Mouse (Mus musculus) forebrain, embryonic 12.5 days (tissue): Measurements from ENCODE around the gene Nasp. TPM values are rescaled to one million over a fixed set of nuclear protein-coding genes. Genes with fewer than 3 reads are reported as not detected.
A peak's percentile ranks its signal among the peaks of the same experiment; 100 is the strongest.

ENCODE experiments used
- ATAC-seq: fragments of 200-750 bp; cut with Nextera tagmentation; 2 replicates; pipeline ENCODE4 v1.8.0; 2017; ENCODE audit warnings: moderate TSS enrichment; ENCODE audit not compliant: low FRiP score
- H3K27ac ChIP-seq: fragments of 300-500 bp; sonication (generic); 2 replicates; pipeline ENCODE4 v1.5.1; 2016; ENCODE audit warnings: mild to moderate bottlenecking
- H3K27me3 ChIP-seq: fragments of 300-500 bp; sonication (generic); 2 replicates; pipeline ENCODE4 v1.6.1; 2016; ENCODE audit warnings: mild to moderate bottlenecking
- H3K36me3 ChIP-seq: fragments of 300-500 bp; sonication (generic); replicated peaks from 2 replicates; pipeline ENCODE4 v1.6.1; 2016; ENCODE audit warnings: mild to moderate bottlenecking
- H3K4me1 ChIP-seq: fragments of 300-500 bp; sonication (generic); 2 replicates; pipeline ENCODE4 v1.6.1; 2016
- H3K4me2 ChIP-seq: fragments of 300-500 bp; sonication (generic); 2 replicates; pipeline ENCODE4 v1.6.1; 2016; ENCODE audit warnings: mild to moderate bottlenecking, moderate library complexity
- H3K4me3 ChIP-seq: fragments of 300-500 bp; sonication (generic); replicated peaks from 2 replicates; pipeline ENCODE4 v1.5.1; 2016; ENCODE audit warnings: mild to moderate bottlenecking
- H3K9ac ChIP-seq: fragments of 300-500 bp; sonication (generic); 2 replicates; pipeline ENCODE4 v1.6.1; 2016; ENCODE audit warnings: mild to moderate bottlenecking
- H3K9me3 ChIP-seq: fragments of 300-500 bp; sonication (generic); 2 replicates; pipeline ENCODE4 v1.6.1; 2016
- WGBS: fragments of 180-500 bp; shearing (Covaris S2); methylation state at CpG from one replicate; pipeline ENCODE4 v1.1.7; 2016; 5-methylcytosine and 5-hydroxymethylcytosine counted together
- polyA plus RNA-seq: library from polyadenylated mRNA; unstranded; fragments of >200 nt; fragmentation: Nextera tagmentation; extraction: Ambion mirVana; gene quantifications from 2 replicates; pipeline ENCODE4 v1.2.1, GENCODE M21; 2016

Nasp gene
- polyA plus RNA-seq, 1 experiment from 2014 or later, result 296 TPM

GRCm38 (mm10) chr4:116655100-116655499, 27.4 kb upstream of the Nasp start:
- H3K27me3 ChIP-seq, result no peaks in the 10 kb centered on the region
- ATAC-seq, result no peak
- H3K9ac ChIP-seq, result no peak overlapping the region
- H3K4me1 ChIP-seq, result peaks cover 5% of the 10 kb centered on the region
- no peak overlapping the region for H3K4me3 ChIP-seq
- no peak overlapping the region for H3K27ac ChIP-seq
- WGBS, result 76% methylated on average over 2 of the region's 2 CpGs
- no peaks in the 10 kb centered on the region for H3K36me3 ChIP-seq
- H3K9me3 ChIP-seq, result no peaks in the 10 kb centered on the region
- no peak overlapping the region for H3K4me2 ChIP-seq

- Histone ChIP-seq H3K27ac (no peak overlapping the region), H3K4me1 (peaks cover 19% of the 10 kb centered on the region), H3K27me3 (no peaks in the 10 kb centered on the region), H3K9ac (no peak overlapping the region), H3K36me3 (peaks cover 14% of the 10 kb centered on the region; the same call in 1 of the 2 replicates), H3K4me2 (no peak overlapping the region), H3K9me3 (no peaks in the 10 kb centered on the region), H3K4me3 (no peak overlapping the region)
- WGBS, result 93% methylated on average over 6 of the region's 6 CpGs
- no peak for ATAC-seq
Observed at GRCm38 (mm10) chr4:116653228-116653627, 25.5 kb upstream of the Nasp start.

- Histone ChIP-seq H3K27me3 (no peaks in the 10 kb centered on the region), H3K9ac (peak overlapping the region; percentile 91), H3K4me1 (peaks cover 31% of the 10 kb centered on the region), H3K4me3 (peak overlapping the region; percentile 93), H3K9me3 (no peaks in the 10 kb centered on the region), H3K36me3 (peaks cover 26% of the 10 kb centered on the region), H3K4me2 (peak overlapping the region; percentile 63), H3K27ac (peak overlapping the region; percentile 81; the same call in 1 of the 2 replicates)
- 16% methylated on average over 6 of the region's 6 CpGs for WGBS
- peak; percentile 30; the same call in 1 of the 2 replicates for ATAC-seq
Observed at GRCm38 (mm10) chr4:116651797-116652135, 24.0 kb upstream of the Nasp start.

- H3K4me1 ChIP-seq, result peaks cover 35% of the 10 kb centered on the region
Observed at GRCm38 (mm10) chr4:116650924-116651796, 23.4 kb upstream of the Nasp start, which contains the start of gene Akr1a1. TSS of gene Akr1a1 (minus strand) at chr4:116651680.

GRCm38 (mm10) chr4:116650365-116650764, 22.6 kb upstream of the Nasp start:
- 52% methylated on average over 5 of the region's 5 CpGs for WGBS
- Histone ChIP-seq H3K4me1 (peaks cover 41% of the 10 kb centered on the region), H3K27ac (peak overlapping the region; percentile 81; the same call in 1 of the 2 replicates), H3K4me2 (peak overlapping the region; percentile 63), H3K27me3 (no peaks in the 10 kb centered on the region), H3K4me3 (peak overlapping the region; percentile 93), H3K9me3 (no peaks in the 10 kb centered on the region), H3K36me3 (peaks cover 38% of the 10 kb centered on the region), H3K9ac (peak overlapping the region; percentile 91)
- no peak for ATAC-seq

More at GRCm38 (mm10) chr4:116650924-116651796, 23.4 kb upstream of the Nasp start, which contains the start of gene Akr1a1:
- peak within 1 kb of the TSS; percentile 63 for H3K4me2 ChIP-seq
- H3K9ac ChIP-seq, result peak within 1 kb of the TSS; percentile 91
- H3K27ac ChIP-seq, result peak within 1 kb of the TSS; percentile 81
- H3K9me3 ChIP-seq, result no peaks in the 10 kb centered on the region
- peak within 1 kb of the TSS; percentile 93 for H3K4me3 ChIP-seq
- H3K27me3 ChIP-seq, result no peaks in the 10 kb centered on the region
- peaks cover 32% of the 10 kb centered on the region for H3K36me3 ChIP-seq
- ATAC-seq, result peak; percentile 100
- WGBS, result under 1% methylated on average over 39 of the region's 39 CpGs

GRCm38 (mm10) chr4:116649411-116649810, 21.7 kb upstream of the Nasp start:
- no peaks in the 10 kb centered on the region for H3K27me3 ChIP-seq
- no peak for ATAC-seq
- H3K27ac ChIP-seq, result no peak overlapping the region
- H3K4me1 ChIP-seq, result peaks cover 42% of the 10 kb centered on the region
- WGBS, result 97% methylated on average over 2 of the region's 2 CpGs
- no peaks in the 10 kb centered on the region for H3K9me3 ChIP-seq
- peaks cover 42% of the 10 kb centered on the region for H3K36me3 ChIP-seq
- H3K4me3 ChIP-seq, result peak overlapping the region; percentile 3; the same call in 1 of the 2 replicates
- H3K9ac ChIP-seq, result no peak overlapping the region
- H3K4me2 ChIP-seq, result peak overlapping the region; percentile 63

- no peak overlapping the region for H3K9ac ChIP-seq
- H3K9me3 ChIP-seq, result no peaks in the 10 kb centered on the region
- ATAC-seq, result no peak
- H3K4me2 ChIP-seq, result no peak overlapping the region
- 95% methylated on average over 7 of the region's 7 CpGs for WGBS
- no peaks in the 10 kb centered on the region for H3K27me3 ChIP-seq
- peaks cover 75% of the 10 kb centered on the region for H3K36me3 ChIP-seq
- no peak overlapping the region for H3K27ac ChIP-seq
- H3K4me3 ChIP-seq, result no peak overlapping the region
- H3K4me1 ChIP-seq, result peaks cover 42% of the 10 kb centered on the region
Observed at GRCm38 (mm10) chr4:116645624-116646023, 17.9 kb upstream of the Nasp start.

- Histone ChIP-seq H3K4me3 (no peak overlapping the region), H3K36me3 (peaks cover 81% of the 10 kb centered on the region), H3K27me3 (no peaks in the 10 kb centered on the region), H3K4me2 (no peak overlapping the region), H3K9me3 (no peaks in the 10 kb centered on the region), H3K4me1 (peaks cover 30% of the 10 kb centered on the region), H3K9ac (no peak overlapping the region), H3K27ac (no peak overlapping the region)
- WGBS, result 61% methylated on average over 6 of the region's 6 CpGs
- ATAC-seq, result 0 out of 2 replicates have a peak, but pooled peaks have one; percentile 36
Observed at GRCm38 (mm10) chr4:116644326-116644725, 16.6 kb upstream of the Nasp start.

- Histone ChIP-seq H3K9me3 (no peaks in the 10 kb centered on the region), H3K27me3 (no peaks in the 10 kb centered on the region), H3K4me3 (no peak overlapping the region), H3K36me3 (peaks cover 80% of the 10 kb centered on the region), H3K4me2 (no peak overlapping the region), H3K4me1 (peaks cover 12% of the 10 kb centered on the region), H3K9ac (no peak overlapping the region), H3K27ac (no peak overlapping the region)
- no peak for ATAC-seq
- 100% methylated on average over 1 of the region's 1 CpGs for WGBS
Observed at GRCm38 (mm10) chr4:116642071-116642470, 14.3 kb upstream of the Nasp start.

GRCm38 (mm10) chr4:116638821-116639220, 11.1 kb upstream of the Nasp start:
- Histone ChIP-seq H3K36me3 (peaks cover 85% of the 10 kb centered on the region), H3K4me1 (no peaks in the 10 kb centered on the region), H3K27me3 (no peaks in the 10 kb centered on the region), H3K9me3 (no peaks in the 10 kb centered on the region), H3K4me2 (no peak overlapping the region), H3K4me3 (no peak overlapping the region), H3K9ac (no peak overlapping the region), H3K27ac (no peak overlapping the region)
- no peak for ATAC-seq
- WGBS, result 97% methylated on average over 6 of the region's 6 CpGs

- Histone ChIP-seq H3K9me3 (no peaks in the 10 kb centered on the region), H3K27ac (no peak overlapping the region), H3K9ac (no peak overlapping the region), H3K36me3 (peaks cover 53% of the 10 kb centered on the region), H3K4me2 (no peak overlapping the region), H3K4me1 (no peaks in the 10 kb centered on the region), H3K4me3 (no peak overlapping the region), H3K27me3 (no peaks in the 10 kb centered on the region)
- no peak for ATAC-seq
- 60% methylated on average over 1 of the region's 1 CpGs for WGBS
Observed at GRCm38 (mm10) chr4:116635197-116635596, 7.5 kb upstream of the Nasp start.

- ATAC-seq, result peak; percentile 95
- H3K27me3 ChIP-seq, result no peaks in the 10 kb centered on the region
- H3K36me3 ChIP-seq, result peaks cover 11% of the 10 kb centered on the region
- H3K9me3 ChIP-seq, result no peaks in the 10 kb centered on the region
- H3K27ac ChIP-seq, result peak overlapping the region; percentile 95
- H3K4me2 ChIP-seq, result peak overlapping the region; percentile 72
- peak overlapping the region; percentile 87 for H3K9ac ChIP-seq
- H3K4me1 ChIP-seq, result peaks cover 21% of the 10 kb centered on the region
- WGBS, result 0% methylated on average over 13 of the region's 13 CpGs
- H3K4me3 ChIP-seq, result peak overlapping the region; percentile 98
Observed at GRCm38 (mm10) chr4:116627359-116627716, 403 bp downstream of the Nasp start.
